Mouse (Mus musculus): Measurements from ENCODE around the gene Rab39.

The Rab39 gene

GRCm38 (mm10) chr9:53705992-53706696 lies at the start of gene Rab39:
Rab39 (minus strand) TSS chr9:53706232.
- in situ Hi-C loops (cut with MboI, MseI) = loop anchor here (5.0 kb wide), 1 partner anchor 51 kb away; no protein-coding TSS in a partner anchor

- in situ Hi-C loops (cut with MboI, MseI) = loop anchor here (5.0 kb wide), 1 partner anchor 48 kb away; the partner anchor contains the start of gene Rab39
Observed at GRCm38 (mm10) chr9:53754801-53755200, 48.8 kb upstream of the Rab39 start.

GRCm38 (mm10) chr9:53750899-53751298 lies 44.9 kb upstream of the Rab39 start:
- in situ Hi-C loops (cut with MboI, MseI) = no loop called here

GRCm38 (mm10) chr9:53750411-53750810 lies 44.4 kb upstream of the Rab39 start:
- in situ Hi-C loops (cut with MboI, MseI) = no loop called here

- in situ Hi-C loops (cut with MboI, MseI) = no loop called here
Observed at GRCm38 (mm10) chr9:53740829-53741404, 34.9 kb upstream of the Rab39 start.

GRCm38 (mm10) chr9:53705491-53705991 lies 491 bp downstream of the Rab39 start:
- in situ Hi-C loops (cut with MboI, MseI) = loop anchor here (5.0 kb wide), 1 partner anchor 52 kb away; no protein-coding TSS in a partner anchor

- in situ Hi-C loops (cut with MboI, MseI) = no loop called here
Observed at GRCm38 (mm10) chr9:53702991-53703390, 3.0 kb downstream of the Rab39 start.

GRCm38 (mm10) chr9:53700496-53700895 lies 5.5 kb downstream of the Rab39 start:
- in situ Hi-C loops (cut with MboI, MseI) = no loop called here

GRCm38 (mm10) chr9:53695846-53696245 lies 10.2 kb downstream of the Rab39 start:
- in situ Hi-C loops (cut with MboI, MseI) = no loop called here

- in situ Hi-C loops (cut with MboI, MseI) = no loop called here
Observed at GRCm38 (mm10) chr9:53693718-53694117, 12.3 kb downstream of the Rab39 start.

- in situ Hi-C loops (cut with MboI, MseI) = no loop called here
Observed at GRCm38 (mm10) chr9:53691745-53692670, 14.0 kb downstream of the Rab39 start.

- in situ Hi-C loops (cut with MboI, MseI) = no loop called here
Observed at GRCm38 (mm10) chr9:53680851-53681250, 25.2 kb downstream of the Rab39 start.

- in situ Hi-C loops (cut with MboI, MseI) = no loop called here
Observed at GRCm38 (mm10) chr9:53676921-53677320, 29.1 kb downstream of the Rab39 start.

GRCm38 (mm10) chr9:53673571-53673970 lies 32.5 kb downstream of the Rab39 start:
- in situ Hi-C loops (cut with MboI, MseI) = loop anchor here (25.0 kb wide), 1 partner anchor 411 kb away; no protein-coding TSS in a partner anchor

GRCm38 (mm10) chr9:53669680-53670219 lies 36.3 kb downstream of the Rab39 start, which contains the start of gene Cul5:
Cul5 (minus strand) TSS chr9:53670014.
- in situ Hi-C loops (cut with MboI, MseI) = loop anchor here (5.0 to 25.0 kb wide), 2 partner anchors 72 to 407 kb away; no protein-coding TSS in a partner anchor

- in situ Hi-C loops (cut with MboI, MseI) = loop anchor here (5.0 to 25.0 kb wide), 2 partner anchors 70 to 405 kb away; no protein-coding TSS in a partner anchor
Observed at GRCm38 (mm10) chr9:53667020-53667669, 38.9 kb downstream of the Rab39 start.

- in situ Hi-C loops (cut with MboI, MseI) = loop anchor here (5.0 to 25.0 kb wide), 2 partner anchors 69 to 404 kb away; no protein-coding TSS in a partner anchor
Observed at GRCm38 (mm10) chr9:53666665-53667019, 39.4 kb downstream of the Rab39 start.

- in situ Hi-C loops (cut with MboI, MseI) = loop anchor here (5.0 to 25.0 kb wide), 2 partner anchors 68 to 403 kb away; no protein-coding TSS in a partner anchor
Observed at GRCm38 (mm10) chr9:53665428-53665827, 40.6 kb downstream of the Rab39 start.

- in situ Hi-C loops (cut with MboI, MseI) = loop anchor here (5.0 to 25.0 kb wide), 2 partner anchors 68 to 403 kb away; no protein-coding TSS in a partner anchor
Observed at GRCm38 (mm10) chr9:53664819-53665218, 41.2 kb downstream of the Rab39 start.

- in situ Hi-C loops (cut with MboI, MseI) = no loop called here
Observed at GRCm38 (mm10) chr9:53634796-53635195, 71.2 kb downstream of the Rab39 start.
